33 mouse cellular contexts compared by ENCODE assay signal in genomic region chr4:65770952-65771351, GRCm38 (mm10).
"Had no signal": no experiment of that assay in that cellular context is flagged by ENCODE, and none has a peak within 500 bp of the region (broad histone marks: within the 10 kb centered on the region; RNA-seq: fewer than 3 reads in every experiment).

No protein-coding gene starts in this region.

- H3K4me2 ChIP-seq: limb, embryonic 12.5 days; limb, embryonic 13.5 days; limb, embryonic 15.5 days; liver, embryonic 11.5 days; liver, embryonic 12.5 days; liver, embryonic 13.5 days; liver, embryonic 15.5 days; lung, embryonic 14.5 days; lung, embryonic 15.5 days; midbrain, embryonic 11.5 days; midbrain, embryonic 12.5 days; midbrain, embryonic 13.5 days; midbrain, embryonic 15.5 days; neural tube, embryonic 12.5 days; neural tube, embryonic 13.5 days had no signal

- H3K4me3 ChIP-seq: limb, embryonic 10.5 days; limb, embryonic 12.5 days; limb, embryonic 13.5 days; limb, embryonic 15.5 days; liver, embryonic 12.5 days; liver, embryonic 13.5 days; liver, embryonic 15.5 days; lung, embryonic 15.5 days; megakaryocyte, embryonic 14.5 days; midbrain, embryonic 10.5 days; midbrain, embryonic 12.5 days; midbrain, embryonic 13.5 days; midbrain, embryonic 15.5 days; myocyte; neural tube, embryonic 12.5 days; neural tube, embryonic 13.5 days had no signal

- ATAC-seq: liver, embryonic 12.5 days; liver, postnatal 0 days; lung, postnatal 0 days; midbrain, embryonic 13.5 days; midbrain, embryonic 15.5 days; midbrain, embryonic 16.5 days had no signal

- H3K4me1 ChIP-seq: limb, embryonic 10.5 days; limb, embryonic 12.5 days; limb, embryonic 13.5 days; limb, embryonic 15.5 days; liver, embryonic 12.5 days; liver, embryonic 13.5 days; liver, embryonic 15.5 days; lung, embryonic 15.5 days; megakaryocyte, embryonic 14.5 days; midbrain, embryonic 10.5 days; midbrain, embryonic 12.5 days; midbrain, embryonic 13.5 days; midbrain, embryonic 15.5 days; neural tube, embryonic 12.5 days; neural tube, embryonic 13.5 days had no signal

- H3K9me3 ChIP-seq: limb, embryonic 10.5 days; limb, embryonic 12.5 days; limb, embryonic 13.5 days; limb, embryonic 15.5 days; liver, embryonic 12.5 days; liver, embryonic 13.5 days; liver, embryonic 15.5 days; lung, embryonic 15.5 days; midbrain, embryonic 10.5 days; midbrain, embryonic 12.5 days; midbrain, embryonic 13.5 days; midbrain, embryonic 15.5 days; neural tube, embryonic 12.5 days; neural tube, embryonic 13.5 days had no signal

- H3K9ac ChIP-seq: limb, embryonic 12.5 days; limb, embryonic 13.5 days; limb, embryonic 15.5 days; liver, embryonic 12.5 days; liver, embryonic 13.5 days; liver, embryonic 14.5 days; liver, embryonic 15.5 days; liver, postnatal 0 days; lung, embryonic 14.5 days; lung, embryonic 15.5 days; midbrain, embryonic 12.5 days; midbrain, embryonic 13.5 days; midbrain, embryonic 15.5 days; neural tube, embryonic 12.5 days; neural tube, embryonic 13.5 days had no signal

- H3K36me3 ChIP-seq: limb, embryonic 10.5 days; limb, embryonic 12.5 days; limb, embryonic 13.5 days; limb, embryonic 15.5 days; liver, embryonic 12.5 days; liver, embryonic 13.5 days; liver, embryonic 15.5 days; lung, embryonic 15.5 days; midbrain, embryonic 10.5 days; midbrain, embryonic 12.5 days; midbrain, embryonic 13.5 days; midbrain, embryonic 15.5 days; neural tube, embryonic 12.5 days; neural tube, embryonic 13.5 days had no signal

- H3K27me3 ChIP-seq: limb, embryonic 12.5 days; limb, embryonic 13.5 days; limb, embryonic 15.5 days; liver, embryonic 12.5 days; liver, embryonic 13.5 days; liver, embryonic 15.5 days; lung, embryonic 15.5 days; megakaryocyte, embryonic 14.5 days; midbrain, embryonic 12.5 days; midbrain, embryonic 13.5 days; midbrain, embryonic 15.5 days; neural tube, embryonic 12.5 days; neural tube, embryonic 13.5 days had no signal

- H3K27ac ChIP-seq: limb, embryonic 10.5 days; limb, embryonic 12.5 days; limb, embryonic 13.5 days; limb, embryonic 15.5 days; liver, embryonic 12.5 days; liver, embryonic 13.5 days; liver, embryonic 14.5 days; liver, embryonic 15.5 days; lung, embryonic 15.5 days; macrophage; midbrain, embryonic 10.5 days; midbrain, embryonic 12.5 days; midbrain, embryonic 13.5 days; midbrain, embryonic 15.5 days; neural tube, embryonic 12.5 days; neural tube, embryonic 13.5 days had no signal

- DNase-seq: left cerebral cortex, postnatal 4 days; liver; liver, embryonic 13.5 days; liver, postnatal 0 days; lung, adult 18-20 months; lung, adult 2 months; lung, embryonic 14.5 days; lung, postnatal 10 days; lung, postnatal 14 days; lung, postnatal 36 days; lung, postnatal 4 days; midbrain, embryonic 14.5 days had no signal
